Mouse (Mus musculus): ENCODE measurements around the gene Fam83f.

GRCm38 (mm10) chr15:80742991-80743474 lies 71.4 kb downstream of the Fam83f start:
- no peak for TF ChIP-seq POLR2A (IDR thresholded peaks at IDR 0.05; ENCODE audit: low read depth, low read length)
- TF ChIP-seq CTCF (IDR thresholded peaks at IDR 0.05; ENCODE audit: extremely low read depth, insufficient read depth, insufficient read length, insufficient replicate concordance), result no peak
